Mouse (Mus musculus): ENCODE results near the gene Ddx59. TPM values are rescaled to one million over a fixed set of nuclear protein-coding genes. Genes with fewer than 3 reads are reported as not detected.

Gene Ddx59
- polyA plus RNA-seq, 1 experiment, result 7.1 TPM

- no peak overlapping the region for H3K27ac ChIP-seq (ENCODE audit: insufficient read depth, low read depth, low read length)
- no peak overlapping the region for H3K4me3 ChIP-seq (ENCODE audit: insufficient read depth, low read length)
- TF ChIP-seq POLR2A (IDR thresholded peaks at IDR 0.05; ENCODE audit: borderline replicate concordance, low read depth, low read length), result no peak
- TF ChIP-seq CTCF (IDR thresholded peaks at IDR 0.05; ENCODE audit: low read depth, low read length), result no peak
- H3K4me1 ChIP-seq (ENCODE audit: control insufficient read depth, insufficient read depth, low read length), result no peaks in the 10 kb centered on the region
Measured at GRCm38 (mm10) chr1:136446933-136447332, 31.9 kb downstream of the Ddx59 start.

- TF ChIP-seq CTCF (IDR thresholded peaks at IDR 0.05; ENCODE audit: low read depth, low read length), result no peak
- TF ChIP-seq POLR2A (IDR thresholded peaks at IDR 0.05; ENCODE audit: borderline replicate concordance, low read depth, low read length), result no peak
- Histone ChIP-seq H3K4me3 (ENCODE audit: insufficient read depth, low read length) (no peak overlapping the region), H3K4me1 (ENCODE audit: control insufficient read depth, insufficient read depth, low read length) (no peaks in the 10 kb centered on the region), H3K27ac (ENCODE audit: insufficient read depth, low read depth, low read length) (no peak overlapping the region)
Measured at GRCm38 (mm10) chr1:136447338-136447737, 32.3 kb downstream of the Ddx59 start.

GRCm38 (mm10) chr1:136449541-136449940 is 34.5 kb downstream of the Ddx59 start:
- no peak for TF ChIP-seq CTCF (IDR thresholded peaks at IDR 0.05; ENCODE audit: low read depth, low read length)
- no peak for TF ChIP-seq POLR2A (IDR thresholded peaks at IDR 0.05; ENCODE audit: borderline replicate concordance, low read depth, low read length)
- Histone ChIP-seq H3K4me1 (ENCODE audit: control insufficient read depth, insufficient read depth, low read length) (no peaks in the 10 kb centered on the region), H3K27ac (ENCODE audit: insufficient read depth, low read depth, low read length) (no peak overlapping the region), H3K4me3 (ENCODE audit: insufficient read depth, low read length) (no peak overlapping the region)

- Histone ChIP-seq H3K4me3 (ENCODE audit: insufficient read depth, low read length) (no peak overlapping the region), H3K4me1 (ENCODE audit: control insufficient read depth, insufficient read depth, low read length) (no peaks in the 10 kb centered on the region), H3K27ac (ENCODE audit: insufficient read depth, low read depth, low read length) (no peak overlapping the region)
- no peak for TF ChIP-seq POLR2A (IDR thresholded peaks at IDR 0.05; ENCODE audit: borderline replicate concordance, low read depth, low read length)
- TF ChIP-seq CTCF (IDR thresholded peaks at IDR 0.05; ENCODE audit: low read depth, low read length), result no peak
Measured at GRCm38 (mm10) chr1:136450206-136450605, 35.1 kb downstream of the Ddx59 start.

- no peaks in the 10 kb centered on the region for H3K4me1 ChIP-seq (ENCODE audit: control insufficient read depth, insufficient read depth, low read length)
- H3K27ac ChIP-seq (ENCODE audit: insufficient read depth, low read depth, low read length), result no peak overlapping the region
- no peak overlapping the region for H3K4me3 ChIP-seq (ENCODE audit: insufficient read depth, low read length)
- TF ChIP-seq POLR2A (IDR thresholded peaks at IDR 0.05; ENCODE audit: borderline replicate concordance, low read depth, low read length) (no peak), CTCF (IDR thresholded peaks at IDR 0.05; ENCODE audit: low read depth, low read length) (no peak)
Measured at GRCm38 (mm10) chr1:136452421-136452820, 37.4 kb downstream of the Ddx59 start.

GRCm38 (mm10) chr1:136455756-136456585 is 40.9 kb downstream of the Ddx59 start:
- TF ChIP-seq POLR2A (IDR thresholded peaks at IDR 0.05; ENCODE audit: borderline replicate concordance, low read depth, low read length), result no peak
- TF ChIP-seq CTCF (IDR thresholded peaks at IDR 0.05; ENCODE audit: low read depth, low read length), result no peak
- Histone ChIP-seq H3K4me3 (ENCODE audit: insufficient read depth, low read length) (no peak overlapping the region), H3K27ac (ENCODE audit: insufficient read depth, low read depth, low read length) (no peak overlapping the region), H3K4me1 (ENCODE audit: control insufficient read depth, insufficient read depth, low read length) (no peaks in the 10 kb centered on the region)

GRCm38 (mm10) chr1:136456741-136457140 is 41.7 kb downstream of the Ddx59 start:
- H3K4me3 ChIP-seq (ENCODE audit: insufficient read depth, low read length), result no peak overlapping the region
- no peak for TF ChIP-seq POLR2A (IDR thresholded peaks at IDR 0.05; ENCODE audit: borderline replicate concordance, low read depth, low read length)
- TF ChIP-seq CTCF (IDR thresholded peaks at IDR 0.05; ENCODE audit: low read depth, low read length), result no peak
- no peak overlapping the region for H3K27ac ChIP-seq (ENCODE audit: insufficient read depth, low read depth, low read length)
- no peaks in the 10 kb centered on the region for H3K4me1 ChIP-seq (ENCODE audit: control insufficient read depth, insufficient read depth, low read length)

GRCm38 (mm10) chr1:136457403-136457802 is 42.3 kb downstream of the Ddx59 start:
- no peak for TF ChIP-seq POLR2A (IDR thresholded peaks at IDR 0.05; ENCODE audit: borderline replicate concordance, low read depth, low read length)
- TF ChIP-seq CTCF (IDR thresholded peaks at IDR 0.05; ENCODE audit: low read depth, low read length), result no peak
- no peaks in the 10 kb centered on the region for H3K4me1 ChIP-seq (ENCODE audit: control insufficient read depth, insufficient read depth, low read length)
- no peak overlapping the region for H3K27ac ChIP-seq (ENCODE audit: insufficient read depth, low read depth, low read length)
- H3K4me3 ChIP-seq (ENCODE audit: insufficient read depth, low read length), result no peak overlapping the region

GRCm38 (mm10) chr1:136458691-136459245 is 43.7 kb downstream of the Ddx59 start:
- H3K4me3 ChIP-seq (ENCODE audit: insufficient read depth, low read length), result no peak overlapping the region
- TF ChIP-seq POLR2A (IDR thresholded peaks at IDR 0.05; ENCODE audit: borderline replicate concordance, low read depth, low read length) (no peak), CTCF (IDR thresholded peaks at IDR 0.05; ENCODE audit: low read depth, low read length) (no peak)
- no peak overlapping the region for H3K27ac ChIP-seq (ENCODE audit: insufficient read depth, low read depth, low read length)
- no peaks in the 10 kb centered on the region for H3K4me1 ChIP-seq (ENCODE audit: control insufficient read depth, insufficient read depth, low read length)

- TF ChIP-seq CTCF (IDR thresholded peaks at IDR 0.05; ENCODE audit: low read depth, low read length) (no peak), POLR2A (IDR thresholded peaks at IDR 0.05; ENCODE audit: borderline replicate concordance, low read depth, low read length) (no peak)
- no peak overlapping the region for H3K27ac ChIP-seq (ENCODE audit: insufficient read depth, low read depth, low read length)
- H3K4me1 ChIP-seq (ENCODE audit: control insufficient read depth, insufficient read depth, low read length), result peaks cover 3% of the 10 kb centered on the region
- H3K4me3 ChIP-seq (ENCODE audit: insufficient read depth, low read length), result no peak overlapping the region
Measured at GRCm38 (mm10) chr1:136462443-136462842, 47.4 kb downstream of the Ddx59 start.
